Mouse (Mus musculus): ENCODE data around the gene Clec18a.
"Not testable (repeated sequence)": the region's sequence is repeated elsewhere in the genome, so short reads cannot be mapped to it uniquely, and the experiment has no call there.

Clec18a gene

DNA sequence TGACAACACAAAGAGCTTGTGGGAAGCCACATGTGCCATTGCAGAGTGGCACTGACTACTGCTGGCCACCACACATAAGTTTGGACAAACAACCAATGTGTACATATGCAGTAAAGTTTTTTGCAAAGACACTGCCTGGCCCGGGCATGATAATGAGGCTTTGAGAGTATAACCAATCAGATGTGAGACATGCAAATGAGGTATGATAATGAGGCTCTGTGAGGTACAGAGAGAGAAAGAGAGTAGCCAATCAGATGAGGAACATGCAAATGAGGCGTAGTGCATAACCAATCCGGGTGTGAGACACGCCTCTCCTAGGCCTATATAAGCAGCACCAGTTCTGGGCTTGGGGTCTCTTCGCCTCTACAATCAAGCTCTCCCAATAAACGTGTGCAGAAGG lies at the start of gene Clec18a:
TSS of gene Clec18a (minus strand) at position 101 of the 400 bp plus-strand sequence.
- POLR2A ChIA-PET: interaction anchor here in 3 of 4 experiments (0.9 to 2.9 kb wide), 6 partner anchors 25 to 59 kb away, joined by 3 to 12 read pairs (median 6); partner anchors contain the start of genes Exosc6 (in 2 of the 3) and Aars (in 1 of the 3)
- CTCF ChIA-PET: interaction anchor here in 2 of 4 experiments (1.5 to 1.8 kb wide), 2 partner anchors 181 to 343 kb away, joined by 3 to 4 read pairs; no protein-coding TSS in a partner anchor

DNA sequence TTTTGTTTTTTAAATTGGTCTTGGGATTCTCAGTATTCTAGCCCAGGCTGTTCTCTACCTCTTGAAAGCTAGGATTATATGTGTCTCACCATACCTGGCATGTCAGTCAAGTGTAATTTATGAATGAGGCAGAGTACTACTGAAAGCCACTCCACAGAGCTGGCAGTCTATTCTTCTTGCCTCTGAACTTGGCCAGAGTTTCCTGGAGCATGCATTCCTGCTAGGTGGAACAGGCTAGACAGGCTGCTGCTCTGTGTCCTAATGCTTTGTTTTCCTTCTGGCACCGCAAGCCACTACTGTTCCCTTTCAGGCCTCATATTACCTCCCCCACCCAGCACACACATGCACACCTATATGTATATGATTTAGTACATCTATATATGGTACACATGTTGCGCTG lies 38.5 kb upstream of the Clec18a start:
- POLR2A ChIA-PET: no interaction called here
- CTCF ChIA-PET: no interaction called here

DNA sequence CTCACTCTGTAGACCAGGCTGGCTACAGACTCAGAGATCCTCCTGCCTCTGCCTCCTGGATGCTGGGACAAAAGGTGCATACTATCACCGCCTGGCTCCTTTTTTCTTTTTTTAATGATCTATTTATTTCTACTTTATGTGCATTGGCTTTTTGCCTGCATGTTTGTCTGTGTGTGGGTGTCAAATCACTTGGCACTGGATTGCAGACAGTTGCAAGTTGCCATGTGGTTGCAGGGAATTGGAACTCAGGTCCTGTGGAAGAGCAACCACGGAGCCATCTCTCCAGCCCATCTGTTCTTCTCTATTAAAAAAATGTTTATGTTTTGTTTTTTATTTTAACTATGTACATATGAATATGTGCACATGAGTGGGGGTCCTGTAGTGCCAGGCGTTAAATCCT lies 27.3 kb upstream of the Clec18a start:
- CTCF ChIA-PET: interaction anchor here in 2 of 4 experiments (0.6 to 0.7 kb wide), 2 partner anchors 26 to 200 kb away, joined by 3 to 13 read pairs; partner anchors contain the start of gene St3gal2 (in 1 of the 2)
- POLR2A ChIA-PET: no interaction called here

DNA sequence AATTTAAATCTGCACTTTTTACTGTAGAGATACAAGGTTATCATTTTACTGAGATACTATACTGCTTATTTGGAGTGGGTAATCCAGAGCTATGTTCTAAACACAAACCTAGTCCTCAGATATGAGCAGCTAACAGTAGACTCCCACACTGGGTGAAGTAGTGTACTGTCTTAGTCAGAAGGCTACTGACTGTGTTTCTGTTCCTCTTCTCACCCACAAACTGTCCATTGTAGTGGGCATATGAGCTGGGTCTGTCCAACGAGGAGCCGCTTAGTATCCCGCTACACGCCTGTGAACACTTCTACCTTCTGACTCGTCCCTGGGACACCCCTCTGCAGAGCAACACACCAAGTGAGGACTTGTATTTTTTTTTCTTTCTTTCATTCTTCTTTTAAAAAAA lies 22.7 kb upstream of the Clec18a start:
- CTCF ChIA-PET: no interaction called here
- POLR2A ChIA-PET: interaction anchor here in 2 of 4 experiments (0.5 to 1.1 kb wide), 3 partner anchors 12 to 185 kb away, joined by 3 to 11 read pairs (median 7); partner anchors contain the start of gene Rfwd3 (in 1 of the 2)

DNA sequence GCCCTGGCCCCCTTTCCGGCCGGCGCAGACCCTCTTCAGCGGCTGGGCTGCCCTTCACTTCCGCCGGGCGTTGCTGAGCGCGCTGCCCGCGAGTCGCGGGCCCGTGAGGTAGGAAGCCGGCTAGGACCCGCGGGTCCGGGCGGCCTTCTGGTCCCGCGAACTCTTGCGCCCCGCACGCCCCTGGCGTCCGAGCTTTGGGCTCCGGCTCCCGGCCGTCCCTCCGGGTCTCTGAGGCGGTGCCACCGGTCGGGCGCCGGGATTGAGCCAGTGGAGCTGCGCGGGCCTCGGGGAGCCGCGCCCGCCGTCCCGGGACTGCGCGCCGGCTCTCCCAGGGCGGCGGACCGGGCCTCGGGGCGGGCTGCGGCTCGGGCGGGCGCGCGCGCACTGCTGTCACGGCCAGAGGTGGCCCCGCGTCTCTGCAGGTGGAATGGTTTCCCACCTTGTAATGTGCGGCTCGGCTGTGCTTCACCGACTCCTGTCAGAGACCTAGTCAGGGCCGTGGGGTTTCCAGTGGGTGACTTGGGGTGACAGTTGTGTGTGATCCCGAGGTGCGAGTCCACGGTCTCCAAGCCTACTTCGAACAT lies 2.6 kb upstream of the Clec18a start:
- POLR2A ChIA-PET: interaction anchor here in 3 of 4 experiments (0.6 to 2.7 kb wide), 9 partner anchors 16 to 574 kb away, joined by 3 to 12 read pairs (median 6); partner anchors contain the start of genes Ddx19a (in 1 of the 3) and Exosc6 (in 1 of the 3)
- CTCF ChIA-PET: not testable (repeated sequence)

DNA sequence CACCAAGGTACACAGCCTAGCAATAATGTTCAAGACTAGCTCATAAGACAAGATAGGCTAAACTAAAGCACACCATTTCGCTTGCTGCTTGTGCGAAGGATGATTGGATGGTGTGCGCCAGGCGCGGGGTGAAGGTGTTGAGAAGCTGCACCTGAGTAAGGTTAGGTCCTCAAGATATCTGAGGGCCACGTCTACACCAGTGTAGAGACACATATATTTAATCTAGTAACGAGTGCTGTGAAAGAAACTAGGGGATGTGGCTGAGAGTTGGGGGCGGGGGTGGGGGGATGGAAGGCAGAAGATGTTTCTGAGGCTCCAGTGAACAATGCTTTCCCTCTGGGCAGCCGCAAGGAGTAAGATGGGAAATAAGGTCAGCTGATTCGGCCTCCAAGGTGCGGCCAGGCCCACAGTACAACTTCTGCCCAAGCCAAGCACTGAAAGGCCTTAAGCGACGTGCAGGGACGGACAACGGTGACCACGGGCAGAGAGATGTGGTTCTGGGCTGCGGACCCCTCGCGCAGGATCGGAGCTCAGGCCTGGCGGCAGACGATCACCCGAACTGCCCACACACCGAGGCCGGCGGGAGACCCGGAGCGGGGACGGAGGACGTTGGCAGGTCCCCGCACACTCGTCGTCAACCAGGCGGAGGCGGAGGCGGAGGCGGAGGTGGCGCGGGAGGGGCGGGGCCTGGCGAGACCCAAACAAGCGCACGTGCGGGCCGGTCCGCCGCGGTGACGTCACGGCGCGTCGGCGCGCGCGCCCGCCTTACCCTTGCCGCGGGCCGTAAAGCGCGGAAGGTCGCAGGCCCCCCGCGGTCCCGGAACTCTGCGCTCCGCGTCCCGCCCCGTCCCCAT lies 1.9 kb upstream of the Clec18a start, which contains the start of gene Pdpr:
TSS of gene Pdpr (plus strand) at position 766 of the 854 bp plus-strand sequence.
- CTCF ChIA-PET: interaction anchor here in 2 of 4 experiments (0.6 to 0.9 kb wide), 4 partner anchors 25 to 338 kb away, joined by 3 to 7 read pairs (median 4); partner anchors contain the start of gene Rfwd3 (in 1 of the 2)
- POLR2A ChIA-PET: interaction anchor here in 3 of 4 experiments (0.5 to 2.9 kb wide), 23 partner anchors 13 to 573 kb away, joined by 3 to 12 read pairs (median 4); partner anchors contain the start of genes Exosc6 (in 3 of the 3), Aars (in 1 of the 3), Ddx19a (in 1 of the 3) and Mtss1l (in 1 of the 3)

DNA sequence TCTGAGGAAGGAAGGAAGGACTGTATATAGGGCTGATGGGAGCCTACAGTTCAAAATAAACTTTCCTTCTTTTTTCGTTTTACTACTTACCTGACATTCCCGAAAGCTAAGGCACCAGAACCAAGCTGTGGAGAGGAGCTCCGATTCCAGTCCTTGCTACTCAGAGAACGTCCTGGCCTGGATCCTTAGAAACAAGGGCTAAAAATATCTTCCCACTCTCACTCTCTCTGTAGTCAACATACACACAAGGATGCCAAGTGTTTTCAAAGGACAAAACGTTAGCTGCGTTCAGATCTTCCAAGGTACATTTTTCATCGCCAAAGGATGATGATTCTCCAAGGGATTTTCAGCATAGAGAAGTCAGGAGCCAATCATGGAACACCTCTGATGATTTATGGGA lies 520 bp downstream of the Clec18a start:
- CTCF ChIA-PET: interaction anchor here in 3 of 4 experiments (0.7 to 1.8 kb wide), 7 partner anchors 12 to 382 kb away, joined by 3 to 5 read pairs (median 4); no protein-coding TSS in a partner anchor
- POLR2A ChIA-PET: interaction anchor here in 3 of 4 experiments (0.6 to 2.9 kb wide), 8 partner anchors 10 to 58 kb away, joined by 3 to 9 read pairs (median 3); partner anchors contain the start of genes Aars (in 1 of the 3) and Exosc6 (in 1 of the 3)

DNA sequence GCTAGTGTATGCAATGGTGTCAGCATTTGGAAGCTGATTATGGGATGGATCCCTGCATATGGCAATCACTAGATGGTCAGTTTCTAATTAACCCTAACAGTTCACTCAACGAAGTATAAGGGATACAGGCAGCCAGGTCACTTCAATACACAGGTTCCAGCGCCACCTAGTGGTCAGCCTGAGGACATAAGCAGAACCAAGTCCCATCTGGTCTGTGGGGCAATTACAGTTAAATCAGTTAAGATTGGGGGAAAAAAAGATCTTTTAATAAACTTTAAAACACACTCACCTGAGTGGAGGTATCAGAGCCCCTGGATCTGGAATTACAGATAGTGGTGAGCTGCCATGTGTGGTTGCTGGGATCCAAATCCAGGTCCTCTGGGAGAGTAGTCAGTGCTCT lies 2.1 kb downstream of the Clec18a start:
- CTCF ChIA-PET: interaction anchor here in 3 of 4 experiments (0.7 to 1.8 kb wide), 10 partner anchors 10 to 363 kb away, joined by 3 to 5 read pairs (median 4); partner anchors contain the start of gene Exosc6 (in 3 of the 3)
- POLR2A ChIA-PET: interaction anchor here in 1 of 4 experiments (0.7 to 1.5 kb wide), 3 partner anchors 32 to 56 kb away, joined by 3 to 5 read pairs (median 5); partner anchors contain the start of gene Exosc6

DNA sequence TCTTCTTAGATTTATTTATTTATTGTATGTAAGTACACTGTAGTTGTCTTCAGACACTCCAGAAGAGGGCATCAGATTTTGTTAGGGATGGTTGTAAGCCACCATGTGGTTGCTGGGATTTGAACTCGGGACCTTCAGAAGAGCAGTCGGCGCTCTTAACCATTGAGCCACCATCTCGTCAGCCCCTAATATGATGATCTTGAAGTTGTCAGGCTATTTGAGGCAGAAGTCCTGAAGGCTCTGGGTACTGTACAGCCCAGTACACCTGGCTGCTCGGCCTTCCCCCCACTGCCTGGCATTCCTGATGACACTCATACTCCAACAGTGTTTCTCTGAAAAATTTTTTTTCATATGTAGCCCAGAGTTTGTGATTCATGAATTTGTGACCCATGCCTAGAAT lies 8.3 kb downstream of the Clec18a start:
- POLR2A ChIA-PET: interaction anchor here in 1 of 4 experiments (0.6 to 0.8 kb wide), 3 partner anchors 50 to 313 kb away, joined by 3 to 5 read pairs (median 4); no protein-coding TSS in a partner anchor
- CTCF ChIA-PET: not testable (repeated sequence)

DNA sequence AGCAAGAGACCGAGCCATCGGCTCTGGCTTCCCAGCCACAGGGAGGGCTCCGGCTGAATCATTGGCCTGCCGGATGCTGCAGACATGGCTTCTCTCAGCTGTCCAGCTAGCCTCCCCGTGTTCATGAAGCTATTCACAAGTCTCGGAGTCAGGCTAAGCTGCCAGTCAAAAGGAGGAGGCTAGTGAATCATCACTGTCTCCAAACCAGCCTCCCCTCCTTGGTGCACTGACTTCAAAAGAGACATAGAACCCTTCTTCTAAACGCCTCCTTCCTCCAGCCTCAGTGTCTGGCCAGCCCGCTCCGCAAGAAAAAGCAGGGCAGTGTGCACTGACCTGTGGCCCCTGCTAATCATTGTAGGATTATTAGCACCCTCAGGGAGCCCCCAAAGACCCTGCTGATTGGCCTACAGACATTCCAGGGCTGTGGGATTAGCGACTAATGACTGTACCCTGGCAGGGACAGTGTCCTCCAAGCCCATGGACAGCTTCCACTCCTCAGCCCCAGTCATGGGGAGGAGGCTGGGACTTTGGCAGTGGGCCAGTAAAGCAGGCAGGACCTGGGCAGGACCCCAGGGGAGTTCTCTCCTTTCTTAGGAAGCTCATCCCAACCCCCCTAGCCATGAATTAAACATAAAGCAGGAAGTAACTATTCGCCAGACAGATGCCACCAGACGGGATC lies 10.5 kb downstream of the Clec18a start:
- ChIA-PET POLR2A (interaction anchor here in 3 of 4 experiments (0.5 to 2.0 kb wide), 11 partner anchors 8 to 559 kb away, joined by 3 to 11 read pairs (median 4); partner anchors contain the start of gene Exosc6 (in 1 of the 3)), CTCF (interaction anchor here in 2 of 4 experiments (0.5 to 1.0 kb wide), 3 partner anchors 12 to 319 kb away, joined by 3 to 7 read pairs (median 4); partner anchors contain the start of gene Rfwd3 (in 1 of the 2))

DNA sequence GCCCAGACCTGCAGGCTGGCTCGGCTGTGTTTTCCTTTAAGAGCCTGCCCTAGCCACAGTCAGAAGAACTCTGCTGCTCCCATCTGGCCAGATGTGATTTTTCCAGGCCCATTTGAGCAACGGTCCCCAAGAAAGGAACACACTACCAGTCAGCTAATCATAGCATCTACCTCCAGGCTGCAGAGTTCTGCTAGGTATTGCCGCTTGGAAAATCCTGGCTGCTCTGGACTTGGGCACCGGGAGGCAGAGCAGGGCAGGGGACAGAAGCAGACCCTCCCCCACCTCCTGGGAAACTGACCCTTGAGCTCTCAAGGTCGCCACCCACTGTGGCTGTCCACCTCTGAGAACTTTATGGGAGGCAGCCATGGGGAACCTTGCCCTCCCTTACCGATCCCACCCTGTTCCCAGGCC lies 12.4 kb downstream of the Clec18a start:
- ChIA-PET POLR2A (interaction anchor here (0.7 to 1.6 kb wide), 11 partner anchors 8 to 52 kb away, joined by 3 to 7 read pairs (median 4); partner anchors contain the start of gene Exosc6 (in 1 of the 4)), CTCF (interaction anchor here (0.5 to 1.6 kb wide), 11 partner anchors 8 to 330 kb away, joined by 3 to 5 read pairs (median 4); partner anchors contain the start of genes Exosc6 (in 1 of the 4) and Il34 (in 1 of the 4))

DNA sequence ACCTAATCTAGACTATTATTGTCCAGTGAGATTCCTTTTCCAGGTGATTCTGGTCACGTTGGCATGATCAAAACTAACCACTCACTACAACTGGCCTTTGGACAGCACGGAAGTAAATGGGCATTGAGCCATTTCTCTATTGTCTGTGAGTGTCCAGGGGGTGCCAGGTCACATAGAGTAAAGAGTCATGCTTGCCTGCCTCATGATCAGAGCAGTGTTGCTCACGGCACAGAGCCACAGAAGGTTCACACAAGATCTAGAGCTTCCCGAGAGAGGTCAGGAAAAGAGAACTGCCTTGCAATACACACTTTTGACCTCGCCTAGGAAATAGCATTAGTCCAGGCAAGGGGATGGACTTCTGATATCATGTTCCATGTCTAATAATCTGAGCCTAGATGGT lies 12.8 kb downstream of the Clec18a start:
- CTCF ChIA-PET: interaction anchor here in 1 of 4 experiments (0.5 to 1.6 kb wide), 7 partner anchors 11 to 361 kb away, joined by 3 to 5 read pairs (median 4); partner anchors contain the start of gene Exosc6
- POLR2A ChIA-PET: interaction anchor here in 3 of 4 experiments (0.7 to 1.6 kb wide), 8 partner anchors 9 to 46 kb away, joined by 3 to 7 read pairs (median 4); partner anchors contain the start of gene Exosc6 (in 1 of the 3)

DNA sequence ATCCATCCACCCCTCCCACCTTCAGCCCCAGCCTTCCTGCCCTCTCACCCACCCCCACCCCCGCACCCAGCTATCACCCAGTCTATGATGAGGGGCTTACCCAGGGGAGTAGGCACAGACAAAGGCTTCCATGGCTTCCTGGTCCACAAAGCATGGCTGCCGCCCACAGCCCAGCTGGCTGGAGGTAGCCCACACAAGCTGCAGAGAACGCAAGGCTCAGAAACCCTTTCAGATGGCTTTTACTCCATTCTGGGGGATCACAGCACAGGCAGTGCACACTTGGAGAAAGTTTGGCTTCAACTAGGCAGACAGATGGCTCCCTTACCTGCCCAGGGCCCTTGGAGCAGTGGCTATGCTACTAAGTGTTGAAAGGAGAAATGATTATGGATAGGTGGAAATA lies 16.3 kb downstream of the Clec18a start:
- ChIA-PET POLR2A (interaction anchor here in 2 of 4 experiments (0.9 to 6.0 kb wide), 5 partner anchors 12 to 164 kb away, joined by 3 to 27 read pairs (median 9); partner anchors contain the start of genes Aars (in 1 of the 2), Exosc6 (in 1 of the 2) and Pdpr (in 1 of the 2)), CTCF (interaction anchor here in 1 of 4 experiments (0.6 kb wide), 1 partner anchor 80 kb away, joined by 4 read pairs; no protein-coding TSS in a partner anchor)

DNA sequence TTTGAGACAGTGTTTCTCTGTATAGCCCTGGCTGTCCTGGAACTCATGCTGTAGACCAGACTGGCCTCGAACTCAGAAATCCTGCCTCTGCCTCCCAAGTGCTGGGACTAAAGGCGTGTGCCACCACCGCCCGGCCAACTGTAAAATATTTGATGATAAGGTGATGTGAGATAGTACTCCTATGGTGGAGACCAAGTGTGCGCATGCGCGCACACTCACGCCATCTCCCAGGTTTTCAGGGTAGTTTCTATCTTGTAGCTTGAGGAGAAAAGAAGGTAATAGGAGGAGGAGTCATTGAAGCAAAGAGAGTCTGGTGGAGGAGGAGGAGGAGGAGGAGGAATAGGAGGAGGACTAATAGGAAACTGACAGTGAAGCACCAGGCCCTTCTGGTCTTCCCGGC lies 23.6 kb downstream of the Clec18a start:
- POLR2A ChIA-PET: interaction anchor here in 1 of 4 experiments (1.2 to 3.3 kb wide), 3 partner anchors 11 to 13 kb away, joined by 3 to 24 read pairs (median 7); partner anchors contain the start of gene Exosc6

DNA sequence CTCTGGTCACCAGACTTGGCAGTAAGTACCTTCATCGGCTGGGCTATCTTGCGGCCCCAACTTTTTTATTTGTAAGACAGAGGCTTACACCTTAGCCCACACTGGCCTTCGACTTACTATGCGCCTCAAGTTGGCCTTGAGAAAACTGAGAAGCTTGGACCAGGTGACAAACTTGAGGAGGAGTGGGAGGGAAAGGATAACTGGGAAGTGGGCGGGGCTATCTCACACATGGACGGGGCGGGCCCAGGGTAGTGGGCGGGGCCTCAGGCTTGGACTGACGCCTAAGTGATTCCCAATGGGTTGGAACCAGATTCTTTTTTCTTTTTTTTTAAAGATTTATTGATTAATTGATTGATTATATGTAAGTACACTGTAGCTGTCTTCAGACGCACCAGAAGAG lies 24.8 kb downstream of the Clec18a start:
- POLR2A ChIA-PET: interaction anchor here (0.6 to 3.3 kb wide), 19 partner anchors 11 to 98 kb away, joined by 3 to 24 read pairs (median 4); partner anchors contain the start of genes Exosc6 (in 3 of the 4), Ddx19b (in 2 of the 4), Aars (in 1 of the 4) and Clec18a (in 1 of the 4)
- CTCF ChIA-PET: interaction anchor here in 3 of 4 experiments (0.6 to 2.4 kb wide), 4 partner anchors 11 to 18 kb away, joined by 3 to 8 read pairs (median 4); partner anchors contain the start of gene Exosc6 (in 2 of the 3)

More for the DNA sequence above, 23.6 kb downstream of the Clec18a start:
- CTCF ChIA-PET: interaction anchor here in 1 of 4 experiments (2.4 kb wide), 1 partner anchor 12 kb away, joined by 6 read pairs; the partner anchor contains the start of gene Exosc6

DNA sequence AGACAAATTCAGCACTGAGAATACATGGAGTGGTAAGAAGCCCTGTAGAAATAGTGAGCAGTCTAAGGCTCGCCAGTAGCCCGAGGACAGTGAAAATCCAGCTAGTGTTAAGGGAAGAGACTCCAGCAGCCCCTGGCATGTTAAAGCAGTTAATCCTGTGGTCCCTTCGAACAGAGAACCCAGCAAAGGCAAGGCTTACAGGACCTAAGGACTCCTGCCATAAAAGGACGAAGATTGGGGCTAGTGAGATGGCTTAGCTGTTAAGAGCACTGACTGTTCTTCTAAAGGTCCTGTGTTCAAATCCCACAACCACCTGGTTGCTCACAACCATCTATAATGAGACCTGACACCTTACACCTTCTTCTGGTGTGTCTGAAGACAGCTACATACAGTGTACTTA lies 25.9 kb downstream of the Clec18a start:
- ChIA-PET CTCF (interaction anchor here in 1 of 4 experiments (2.4 kb wide), 1 partner anchor 10 kb away, joined by 6 read pairs; the partner anchor contains the start of gene Exosc6), POLR2A (interaction anchor here (0.7 to 3.3 kb wide), 11 partner anchors 10 to 96 kb away, joined by 3 to 24 read pairs (median 4); partner anchors contain the start of genes Exosc6 (in 3 of the 4) and Ddx19b (in 2 of the 4))
